Mouse (Mus musculus): Measurements from ENCODE around the gene Tmem259.

DNA sequence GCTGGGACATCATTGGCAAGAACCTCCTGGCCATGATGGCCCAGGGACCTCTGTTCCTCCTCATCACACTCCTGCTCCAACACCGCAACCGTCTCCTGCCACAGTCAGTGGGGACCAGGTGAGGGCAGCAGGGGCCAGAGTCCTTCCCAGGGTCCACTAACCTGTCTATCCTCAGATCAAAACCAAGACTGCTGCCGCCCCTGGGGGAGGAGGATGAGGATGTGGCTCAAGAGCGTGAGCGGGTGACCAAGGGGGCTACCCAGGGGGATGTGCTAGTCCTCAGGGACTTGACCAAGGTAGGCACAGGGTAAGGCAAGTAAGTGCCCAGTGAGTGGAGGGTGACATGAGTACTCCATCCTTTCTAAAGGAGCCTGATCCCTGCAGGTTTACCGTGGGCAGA, 27.6 kb upstream of the Tmem259 start:
- no peak for TF ChIP-seq CTCF (IDR thresholded peaks at IDR 0.05 in 2 of 3, conservative IDR thresholded peaks at IDR 0.05 in 1 of 3; ENCODE audit: control insufficient read depth in 1 of 3, insufficient read depth in 1 of 3, low read depth in 2 of 3, low read length in 3 of 3, poor library complexity in 1 of 3, severe bottlenecking in 1 of 3)
- no peak for TF ChIP-seq POLR2A (IDR thresholded peaks at IDR 0.05; ENCODE audit: control insufficient read depth in 1 of 2, insufficient read depth in 1 of 2, low read depth in 1 of 2, low read length in 2 of 2, poor library complexity in 1 of 2)
- TF ChIP-seq TCF12 (IDR thresholded peaks at IDR 0.05; ENCODE audit: low read depth, low read length): no peak
- no peak for TF ChIP-seq JUND (IDR thresholded peaks at IDR 0.05; ENCODE audit: low read depth, low read length)
- TF ChIP-seq GATA1 (IDR thresholded peaks at IDR 0.05; ENCODE audit: low read depth, low read length): no peak
